In genomic region chr15:36892576-36893205, GRCm38 (mm10) we compare ENCODE assay signal across 9 mouse cellular contexts.
DNase-seq lines count a peak whose midpoint lies in the region; ATAC-seq and TF ChIP-seq lines count a peak whose summit lies in the region.
"Had no signal": no experiment of that assay in that cellular context is flagged by ENCODE, and none has a peak within 500 bp of the region (broad histone marks: within the 10 kb centered on the region; RNA-seq: fewer than 3 reads in every experiment).

No protein-coding gene starts in this region.

- no peak overlapping the region for H3K9ac ChIP-seq in heart, embryonic 12.5 days
- 0 out of 2 replicates have a peak overlapping the region, but pooled peaks have one; percentile 18 for H3K9ac ChIP-seq in forebrain, postnatal 0 days
- H3K9ac ChIP-seq in midbrain, embryonic 11.5 days (ENCODE audit: low read length) = 0 out of 2 replicates have a peak overlapping the region, but pooled peaks have one; percentile 20

- H3K36me3 ChIP-seq in heart, embryonic 12.5 days = no peaks in the 10 kb centered on the region
- H3K36me3 ChIP-seq in forebrain, postnatal 0 days (ENCODE audit: insufficient read depth) = no peaks in the 10 kb centered on the region
- no peaks in the 10 kb centered on the region for H3K36me3 ChIP-seq in midbrain, embryonic 11.5 days (ENCODE audit: control insufficient read depth, insufficient read depth, low read length)

- H3K4me1 ChIP-seq in heart, embryonic 12.5 days (replicated peaks) = peaks cover 19% of the 10 kb centered on the region
- H3K4me1 ChIP-seq in cerebellum, adult 2 months (ENCODE audit: control insufficient read depth, insufficient read depth, low read length) = peaks cover 17% of the 10 kb centered on the region; the same call in 1 of the 2 replicates
- H3K4me1 ChIP-seq in forebrain, postnatal 0 days (ENCODE audit: insufficient read depth) = peaks cover 2% of the 10 kb centered on the region; the same call in 1 of the 2 replicates
- H3K4me1 ChIP-seq in midbrain, embryonic 11.5 days (ENCODE audit: control insufficient read depth, insufficient read depth, low read length) = peaks cover 4% of the 10 kb centered on the region; the same call in 1 of the 2 replicates

- no peaks in the 10 kb centered on the region for H3K27me3 ChIP-seq in heart, embryonic 12.5 days (replicated peaks)
- H3K27me3 ChIP-seq in cerebellum, adult 2 months (ENCODE audit: control insufficient read depth, insufficient read depth, low read length) = no peaks in the 10 kb centered on the region
- no peaks in the 10 kb centered on the region for H3K27me3 ChIP-seq in forebrain, postnatal 0 days (ENCODE audit: insufficient read depth, low read length)
- H3K27me3 ChIP-seq in midbrain, embryonic 11.5 days (ENCODE audit: control insufficient read depth, insufficient read depth, low read length) = no peaks in the 10 kb centered on the region

- H3K4me2 ChIP-seq in heart, embryonic 12.5 days = peak overlapping the region; percentile 35
- H3K4me2 ChIP-seq in forebrain, postnatal 0 days (ENCODE audit: low read depth) = peak overlapping the region; percentile 21; the same call in 1 of the 2 replicates
- H3K4me2 ChIP-seq in midbrain, embryonic 11.5 days = peak overlapping the region; percentile 23; the same call in 1 of the 2 replicates

- no peak overlapping the region for H3K27ac ChIP-seq in heart, embryonic 12.5 days (ENCODE audit: poor library complexity, severe bottlenecking)
- H3K27ac ChIP-seq in cerebellum, adult 2 months (ENCODE audit: insufficient read depth, low read length) = peak overlapping the region; percentile 98
- H3K27ac ChIP-seq in forebrain, postnatal 0 days (ENCODE audit: low read depth, low read length) = 0 out of 2 replicates have a peak overlapping the region, but pooled peaks have one; percentile 15
- no peak overlapping the region for H3K27ac ChIP-seq in midbrain, embryonic 11.5 days (ENCODE audit: low read depth, low read length)

- TF ChIP-seq CTCF in cerebellum, adult 2 months (IDR thresholded peaks at IDR 0.05; ENCODE audit: borderline replicate concordance, insufficient read depth, low read depth, low read length) = no peak
- TF ChIP-seq CTCF in forebrain, postnatal 0 days (IDR thresholded peaks at IDR 0.05; ENCODE audit: low read depth) = no peak

- 0 out of 2 replicates have a peak overlapping the region, but pooled peaks have one; percentile 8 for H3K4me3 ChIP-seq in heart, embryonic 12.5 days
- H3K4me3 ChIP-seq in cerebellum, adult 2 months (replicated peaks; ENCODE audit: insufficient read depth, low read depth, low read length) = peak overlapping the region; percentile 42
- no peak overlapping the region for H3K4me3 ChIP-seq in forebrain, postnatal 0 days (ENCODE audit: low read depth, low read length)
- no peak overlapping the region for H3K4me3 ChIP-seq in midbrain, embryonic 11.5 days (ENCODE audit: low read depth, low read length)

- no peak for DNase-seq in heart, adult 18-20 months
- DNase-seq in cerebellum, adult 2 months = peak; percentile 78 to 88
- no peak for DNase-seq in forebrain, postnatal 0 days
- peak; percentile 85 for DNase-seq in midbrain, embryonic 11.5 days (ENCODE audit: low spot score, missing footprints)
- no peak for DNase-seq in adrenal gland, adult (ENCODE audit: inconsistent age in 2 of 2, low spot score in 1 of 2)
- DNase-seq in thymus, postnatal 10 days (ENCODE audit: low spot score in 2 of 2) = no peak
- DNase-seq in adrenal gland, postnatal 36 days = no peak
- DNase-seq: right cerebral cortex, postnatal 14 days had no signal

- WGBS in heart, embryonic 12.5 days = 17% methylated on average over 15 of the region's 15 CpGs
- WGBS in cerebellum, adult 2 months = 5% methylated on average over 15 of the region's 15 CpGs
- 15% methylated on average over 15 of the region's 15 CpGs for WGBS in forebrain, postnatal 0 days
- WGBS in midbrain, embryonic 11.5 days = 6% methylated on average over 15 of the region's 15 CpGs

- H3K9me3 ChIP-seq in heart, embryonic 12.5 days (replicated peaks) = no peaks in the 10 kb centered on the region
- H3K9me3 ChIP-seq in forebrain, postnatal 0 days (ENCODE audit: low read length) = no peaks in the 10 kb centered on the region
- H3K9me3 ChIP-seq in midbrain, embryonic 11.5 days (ENCODE audit: control insufficient read depth, low read length) = no peaks in the 10 kb centered on the region

- no peak for ATAC-seq in heart, embryonic 12.5 days (ENCODE audit: insufficient number of reproducible peaks, low FRiP score)
- ATAC-seq in forebrain, postnatal 0 days = no peak
- no peak for ATAC-seq in midbrain, embryonic 11.5 days (ENCODE audit: low FRiP score)

- peak; percentile 38; the same call in 1 of the 2 replicates for TF ChIP-seq POLR2A in cerebellum, adult 2 months (IDR thresholded peaks at IDR 0.05; ENCODE audit: borderline replicate concordance, insufficient read depth, low read length)

Comparison
In these comparisons a context has a peak if more than half of its experiments do, and no peak if none do; other contexts are left out.
1. H3K27ac ChIP-seq: peak in cerebellum, adult 2 months (single experiment) and forebrain, postnatal 0 days (single experiment); none in heart, embryonic 12.5 days (single experiment) and midbrain, embryonic 11.5 days (single experiment).
2. H3K4me3 ChIP-seq: peak in heart, embryonic 12.5 days (single experiment) and cerebellum, adult 2 months (single experiment); none in forebrain, postnatal 0 days (single experiment) and midbrain, embryonic 11.5 days (single experiment).
3. DNase-seq: peak in cerebellum, adult 2 months (2 of 2) and midbrain, embryonic 11.5 days (single experiment); none in heart, adult 18-20 months (0 of 2), forebrain, postnatal 0 days (single experiment), adrenal gland, adult (0 of 2), thymus, postnatal 10 days (0 of 2) and adrenal gland, postnatal 36 days (0 of 2).
4. Peak in every context shown above with its lines, with median percentiles within 50 percentile points of each other: H3K4me2 ChIP-seq.